Mouse (Mus musculus): ENCODE measurements around the gene Fgfr2.

Gene Fgfr2

DNA sequence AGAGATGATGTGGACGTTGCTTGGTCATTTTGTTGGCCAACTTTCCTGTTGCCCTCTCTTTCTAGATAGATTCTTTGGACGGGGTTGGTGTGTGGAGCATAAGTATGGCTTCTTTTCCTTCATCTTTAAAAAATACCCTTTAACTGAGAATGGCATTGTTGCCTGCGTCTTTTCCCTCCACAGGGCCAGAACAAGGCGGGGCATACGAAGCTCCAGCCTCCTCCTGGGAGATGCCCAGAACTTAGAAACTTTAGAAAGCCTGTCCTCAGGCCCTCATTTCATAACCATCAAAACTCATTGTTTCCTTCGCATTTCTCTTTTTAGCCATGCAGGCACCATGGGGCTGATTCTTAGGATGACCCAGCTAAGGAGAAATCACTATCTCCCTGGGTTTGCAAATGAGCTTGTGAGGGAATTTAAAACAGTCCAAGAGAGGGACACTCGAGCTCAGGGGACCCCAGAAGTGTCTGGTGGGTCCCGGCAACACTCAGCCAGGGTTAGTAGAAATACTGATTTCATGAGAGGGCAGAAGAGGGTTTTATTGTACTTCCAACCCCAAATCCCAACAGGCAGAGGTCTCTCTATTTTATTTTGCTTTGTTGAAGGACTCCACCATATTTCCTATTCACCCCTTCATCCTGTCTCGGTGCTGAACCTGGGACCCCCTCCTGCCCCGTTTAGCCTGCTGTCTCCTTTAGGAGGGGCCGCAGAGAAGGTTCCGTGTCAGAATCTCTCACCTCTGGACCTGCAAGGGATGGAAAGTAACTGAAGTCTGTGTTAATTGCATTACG lies 2754.9 kb downstream of the Fgfr2 start:
- in situ Hi-C loops (cut with MboI; ENCODE audit: unreplicated experiment in 2 of 2), result loop anchor here in 1 of 2 experiments (10.0 kb wide), 1 partner anchor 713 kb away; no protein-coding TSS in a partner anchor

DNA sequence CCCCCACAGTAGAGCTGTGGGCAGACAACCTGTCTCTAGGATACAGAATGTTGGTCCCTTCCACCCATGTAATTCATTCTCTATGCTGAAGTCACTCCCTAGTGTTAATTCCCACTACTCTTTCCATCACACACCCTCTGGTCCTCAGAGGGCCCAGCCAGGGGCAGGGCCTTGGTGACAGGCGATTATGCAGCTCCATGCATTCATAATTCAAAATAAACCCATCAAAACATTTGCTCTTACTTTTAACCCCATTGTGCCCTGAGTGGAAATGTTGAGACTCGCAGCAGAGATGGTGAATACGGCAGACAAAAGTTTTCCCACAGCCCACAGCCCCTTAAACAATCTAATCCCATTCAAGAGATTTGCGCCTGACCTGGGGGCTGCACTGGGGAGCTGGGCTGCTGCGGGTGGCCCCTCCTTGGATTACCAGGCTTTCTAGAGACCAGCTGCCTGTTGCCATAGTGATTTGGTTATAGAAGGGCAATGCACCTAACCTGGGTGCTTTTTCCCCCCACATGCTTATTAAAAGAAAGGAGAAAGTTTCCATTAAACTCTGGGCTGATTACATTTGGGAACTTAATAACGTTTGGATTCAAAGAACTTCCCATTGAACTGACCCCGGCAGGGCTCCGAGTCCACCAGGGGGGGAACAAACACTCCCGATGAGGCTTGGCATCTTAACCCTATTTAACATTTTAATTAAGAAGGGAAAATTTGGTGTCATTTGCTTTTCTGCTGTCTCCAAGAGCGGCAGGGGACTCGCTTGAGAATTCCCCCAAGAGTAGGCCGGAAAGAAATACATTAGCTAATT lies 2755.7 kb downstream of the Fgfr2 start:
- in situ Hi-C loops (cut with MboI; ENCODE audit: unreplicated experiment in 2 of 2), result loop anchor here in 1 of 2 experiments (10.0 kb wide), 1 partner anchor 713 kb away; no protein-coding TSS in a partner anchor

DNA sequence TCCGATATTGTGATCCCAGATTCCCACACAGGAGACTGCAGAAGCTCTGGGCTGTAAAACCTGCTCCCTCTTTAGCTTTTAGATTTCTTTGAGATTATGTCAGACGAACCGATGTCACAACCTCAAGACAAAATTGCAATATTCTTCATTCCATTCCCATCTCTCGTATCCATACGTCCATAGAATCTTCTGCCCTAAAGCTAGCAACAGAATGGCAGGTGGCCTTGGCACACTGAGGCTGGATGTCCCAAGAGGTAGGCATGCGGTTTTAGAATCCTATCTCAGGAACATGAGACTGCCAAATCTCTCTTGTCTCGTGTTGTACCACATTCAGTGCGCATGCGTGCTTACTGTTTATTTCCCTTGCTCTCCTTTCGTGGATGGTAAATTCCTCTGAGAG lies 2757.4 kb downstream of the Fgfr2 start:
- in situ Hi-C loops (cut with MboI; ENCODE audit: unreplicated experiment in 2 of 2), result loop anchor here in 1 of 2 experiments (10.0 kb wide), 1 partner anchor 711 kb away; no protein-coding TSS in a partner anchor

DNA sequence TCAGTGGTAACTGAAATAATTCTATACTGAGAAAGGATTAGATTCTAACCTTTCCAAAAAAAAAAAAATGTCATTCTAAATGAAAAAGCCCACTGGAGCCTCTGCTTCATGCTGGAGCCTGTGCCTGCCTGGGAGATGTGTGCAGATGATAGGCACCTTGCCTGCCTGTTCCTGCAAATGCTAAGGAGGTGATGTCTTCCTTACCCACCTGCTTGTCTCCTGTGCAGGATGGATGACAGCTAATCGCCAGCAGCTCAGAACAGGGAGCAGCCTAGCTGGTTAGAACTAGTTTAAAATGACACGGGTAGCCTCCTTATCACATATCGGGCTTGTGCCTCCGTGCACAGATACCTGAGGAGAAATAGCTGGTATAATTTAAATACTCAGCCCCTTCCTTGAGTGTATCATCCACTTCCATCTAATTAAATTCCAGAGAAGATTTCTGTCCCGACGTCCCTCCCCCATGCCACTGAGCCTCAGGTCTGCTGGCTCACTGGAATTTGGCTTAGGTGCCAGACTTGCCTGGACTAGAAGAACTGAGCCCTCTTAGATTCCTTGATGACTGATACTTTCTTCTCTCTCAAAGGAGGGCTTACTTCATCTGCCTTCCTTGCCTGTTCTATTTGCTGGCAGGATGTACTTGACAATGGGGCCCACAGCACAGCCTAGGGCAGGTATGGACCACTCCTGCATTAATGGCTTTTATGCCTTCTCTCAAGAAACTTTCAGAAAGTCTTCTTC lies 2782.6 kb downstream of the Fgfr2 start:
- in situ Hi-C loops (cut with MboI; ENCODE audit: unreplicated experiment in 2 of 2), result no loop called here

DNA sequence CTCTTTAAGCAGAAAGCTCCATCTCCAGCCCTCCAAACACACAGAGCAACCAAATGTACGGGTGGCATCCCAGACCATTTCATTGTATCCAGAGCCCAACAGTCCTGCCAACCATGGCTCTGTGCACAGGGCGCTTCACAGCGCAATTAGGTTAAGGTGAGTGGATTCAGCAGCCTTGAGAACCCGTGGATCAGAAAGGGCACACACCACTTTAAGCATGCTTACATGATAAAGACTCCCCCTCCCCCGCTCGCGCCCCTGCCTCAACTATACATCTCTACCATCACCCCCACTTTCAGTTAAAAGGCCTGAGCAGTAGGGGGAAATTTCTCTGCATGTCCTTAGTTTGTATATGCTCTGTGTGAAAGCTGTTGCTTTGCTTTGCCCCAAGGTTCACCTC lies 2785.5 kb downstream of the Fgfr2 start:
- in situ Hi-C loops (cut with MboI; ENCODE audit: unreplicated experiment in 2 of 2), result no loop called here

DNA sequence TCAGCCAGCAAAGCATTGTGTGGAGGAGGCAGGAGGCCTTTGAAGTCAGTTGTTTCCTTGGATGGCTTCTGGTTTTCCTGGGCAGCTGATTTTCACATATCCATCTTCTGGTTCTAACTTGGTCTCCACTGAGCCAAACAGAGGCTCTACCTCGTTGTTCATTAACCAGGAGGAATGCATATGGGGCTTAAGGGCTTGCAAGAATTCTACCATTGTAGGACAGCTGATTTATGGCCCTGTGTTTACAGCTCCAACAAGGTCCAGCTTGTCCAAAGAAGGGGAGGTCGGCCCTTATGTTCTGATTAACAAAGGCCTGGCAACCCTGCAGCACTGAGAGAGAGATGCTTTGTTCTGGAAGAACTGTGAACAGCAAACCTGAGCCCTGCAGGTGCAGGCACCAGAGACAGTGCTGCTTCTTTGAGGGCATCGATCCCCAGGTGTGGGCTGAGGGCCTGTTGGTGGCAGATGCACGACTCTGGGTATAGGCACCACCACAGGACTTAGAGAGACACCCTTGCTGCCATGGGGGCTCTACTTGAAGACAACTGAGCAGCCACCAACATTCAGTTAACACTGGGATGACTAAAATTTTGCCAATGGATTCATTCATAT lies 2787.6 kb downstream of the Fgfr2 start:
- in situ Hi-C loops (cut with MboI; ENCODE audit: unreplicated experiment in 2 of 2), result no loop called here

DNA sequence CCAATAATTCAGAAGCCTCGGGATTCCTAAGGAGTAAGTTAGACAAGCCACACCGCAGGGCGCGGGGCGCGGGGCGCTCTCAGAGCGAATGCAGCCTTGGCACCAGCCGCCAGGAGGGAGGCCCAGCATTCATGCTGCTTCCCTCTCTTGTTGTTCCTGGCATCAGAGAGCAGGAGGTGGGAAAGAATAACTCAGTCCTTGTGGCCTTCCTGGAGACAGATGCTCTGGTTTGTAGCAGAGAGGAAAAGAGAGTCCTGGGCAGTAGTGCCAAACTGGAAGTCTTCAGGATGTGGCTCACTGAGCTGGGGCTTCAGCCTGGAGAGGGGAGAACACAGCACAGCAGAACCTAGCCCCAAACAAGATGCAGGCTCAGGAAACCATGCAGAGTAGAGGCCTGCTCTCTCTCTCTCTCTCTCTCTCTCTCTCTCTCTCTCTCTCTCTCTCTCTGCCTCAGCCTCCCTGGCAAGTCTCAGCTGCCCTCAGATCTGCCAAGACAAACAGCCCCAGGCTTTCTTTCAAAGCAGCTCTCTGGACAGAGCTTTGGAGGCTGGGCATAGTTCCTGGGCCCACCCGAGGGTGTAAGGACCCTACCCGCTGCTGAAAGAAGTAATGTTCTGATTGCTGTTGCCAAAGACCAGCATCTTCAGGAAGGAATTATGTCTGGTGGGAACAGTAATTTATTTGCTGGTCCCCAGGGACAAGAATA lies 2790.5 kb downstream of the Fgfr2 start:
- in situ Hi-C loops (cut with MboI; ENCODE audit: unreplicated experiment in 2 of 2), result no loop called here

DNA sequence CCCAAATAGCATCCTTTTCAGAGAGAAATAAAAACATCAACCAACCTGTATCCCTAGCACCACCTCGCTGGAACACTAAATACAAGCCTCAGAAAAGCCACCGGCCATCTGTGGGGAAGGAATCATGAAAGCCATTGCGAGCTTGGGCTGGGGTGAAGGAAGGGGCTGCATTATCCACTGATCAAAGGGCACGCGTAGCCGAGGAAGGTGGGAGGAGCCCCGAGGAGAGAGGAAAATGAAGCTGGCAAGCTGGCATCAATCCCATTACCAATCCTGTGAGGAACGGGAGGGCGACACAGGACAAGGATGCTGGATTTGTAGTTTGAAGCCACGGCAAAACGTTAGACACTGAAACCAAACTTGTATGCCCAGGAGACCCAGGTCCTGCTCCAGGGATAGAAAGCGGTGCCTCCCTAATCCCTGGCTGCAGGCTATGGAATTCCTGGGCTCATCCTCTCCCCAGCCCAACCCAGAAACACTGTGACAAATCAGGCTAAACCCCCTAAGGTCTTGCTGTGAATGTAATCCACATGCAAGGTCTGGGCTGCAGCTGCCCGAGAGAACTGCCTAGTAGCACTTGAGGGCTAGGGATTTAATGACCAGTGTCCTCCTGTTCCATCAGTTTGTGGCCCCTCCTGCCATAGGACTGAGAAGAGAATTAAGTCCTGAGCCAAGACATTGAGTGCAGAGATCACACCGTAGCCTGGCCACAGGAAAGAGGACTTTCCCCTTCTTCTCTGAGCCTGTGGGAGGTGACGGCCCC lies 2795.4 kb downstream of the Fgfr2 start:
- in situ Hi-C loops (cut with MboI; ENCODE audit: unreplicated experiment in 2 of 2), result no loop called here

DNA sequence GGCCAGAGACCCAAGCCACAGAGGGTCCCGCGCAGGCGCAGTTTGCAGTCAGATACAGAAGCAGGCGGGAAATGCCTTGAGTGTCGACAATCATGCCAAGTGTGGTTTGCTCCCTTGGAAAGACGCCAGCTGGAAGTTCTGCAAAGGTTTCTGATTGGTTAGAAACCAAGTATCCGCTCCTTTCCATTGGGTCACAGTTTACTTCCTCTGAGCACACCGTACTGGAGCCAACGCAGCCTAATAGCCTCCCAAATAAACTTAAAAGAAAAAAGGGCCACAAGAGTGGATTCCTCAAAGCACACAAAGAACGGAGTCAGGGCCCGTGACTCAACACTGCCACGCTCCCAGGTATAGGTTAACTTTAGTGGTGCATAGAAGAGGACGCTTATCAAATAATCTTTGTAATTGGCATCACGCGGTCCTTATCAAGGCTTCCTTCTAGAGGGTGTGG lies 2797.1 kb downstream of the Fgfr2 start:
- in situ Hi-C loops (cut with MboI; ENCODE audit: unreplicated experiment in 2 of 2), result no loop called here

DNA sequence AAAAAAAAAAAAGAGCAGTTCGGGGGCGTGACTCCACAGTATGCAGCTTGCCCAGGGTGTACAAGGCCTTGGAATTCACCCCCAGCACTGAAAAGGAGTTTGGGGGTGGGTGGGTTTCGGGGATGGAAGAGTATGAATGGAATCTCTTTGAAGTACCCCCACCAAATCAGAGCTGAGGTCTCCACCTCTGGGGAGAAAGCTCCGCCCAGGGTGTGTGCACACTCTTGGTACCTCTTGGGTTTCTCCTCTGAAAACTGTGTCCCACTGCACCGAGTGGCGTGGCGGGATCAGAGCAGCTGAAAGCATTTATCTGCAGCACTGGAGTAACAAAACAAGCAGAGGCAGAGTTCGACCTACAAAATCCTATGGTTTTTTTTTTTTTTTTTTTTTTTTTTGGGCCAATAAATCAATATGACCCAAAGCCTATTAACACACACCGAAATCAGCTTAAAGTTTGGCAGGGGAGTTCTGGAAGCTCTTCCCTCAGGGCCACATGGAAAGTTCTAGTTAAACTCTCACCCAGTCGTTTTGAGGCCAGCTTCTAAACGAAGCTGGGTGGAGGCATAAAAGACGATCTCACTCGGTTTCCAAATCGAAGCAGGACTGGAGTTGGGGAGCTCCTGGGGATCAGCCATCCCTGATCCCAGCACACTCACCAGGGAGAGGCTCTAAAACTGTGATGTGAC lies 2798.3 kb downstream of the Fgfr2 start:
- in situ Hi-C loops (cut with MboI; ENCODE audit: unreplicated experiment in 2 of 2), result no loop called here

DNA sequence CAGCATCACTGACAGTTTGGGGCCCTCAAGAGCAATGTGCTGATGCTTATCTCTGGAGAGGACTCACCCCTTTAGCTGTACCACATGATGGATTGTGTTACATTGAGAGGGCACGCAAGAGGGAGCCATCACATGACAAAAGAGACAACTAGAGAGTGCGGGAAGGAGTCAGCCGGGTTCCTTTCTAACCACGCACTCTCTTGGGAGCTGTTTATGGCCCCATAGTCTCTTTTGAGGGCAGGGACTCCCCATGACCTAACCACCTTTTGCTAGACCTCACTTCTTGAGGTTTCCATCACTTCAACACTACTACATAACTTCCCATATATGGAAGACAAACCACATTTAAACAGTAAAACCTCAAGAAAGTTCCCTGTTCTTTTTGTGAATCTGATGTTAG lies 2799.4 kb downstream of the Fgfr2 start:
- in situ Hi-C loops (cut with MboI; ENCODE audit: unreplicated experiment in 2 of 2), result no loop called here

DNA sequence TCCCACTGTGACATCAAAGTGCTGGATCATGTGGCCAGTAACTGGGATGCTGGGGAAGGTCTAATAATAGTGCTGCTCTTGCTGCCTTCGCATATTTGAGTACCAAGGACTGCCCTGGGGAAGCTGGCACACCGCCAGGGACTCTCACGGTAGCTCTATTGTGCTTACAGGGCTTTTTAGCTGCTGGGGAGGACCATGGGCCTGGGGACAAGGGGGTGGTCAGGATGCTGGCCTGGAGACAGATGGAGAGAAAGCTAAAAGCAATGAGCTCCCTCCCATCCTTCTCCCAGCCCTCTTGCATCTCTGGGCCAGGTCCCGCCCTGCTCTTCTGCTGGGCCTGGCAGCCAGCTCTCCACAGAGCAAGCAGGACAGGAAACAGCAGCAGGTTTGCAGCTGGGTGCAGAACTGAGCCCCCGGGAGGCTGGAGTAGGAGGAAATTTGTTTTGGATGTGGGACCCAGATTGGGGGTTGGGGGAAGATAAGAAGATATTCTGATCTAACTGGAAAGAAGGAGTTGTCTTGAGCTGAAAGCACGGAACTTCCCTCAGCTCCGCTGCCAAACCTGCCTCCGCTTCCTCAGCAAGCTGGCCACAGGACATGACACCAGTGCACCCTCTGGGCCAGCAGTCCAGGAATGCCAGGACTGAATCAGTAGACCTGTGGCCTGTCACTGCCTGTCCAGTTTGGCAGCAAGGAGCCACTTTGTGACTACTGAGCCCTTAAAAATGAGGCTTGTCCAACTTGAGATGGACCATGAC lies 2803.2 kb downstream of the Fgfr2 start:
- in situ Hi-C loops (cut with MboI; ENCODE audit: unreplicated experiment in 2 of 2), result no loop called here

DNA sequence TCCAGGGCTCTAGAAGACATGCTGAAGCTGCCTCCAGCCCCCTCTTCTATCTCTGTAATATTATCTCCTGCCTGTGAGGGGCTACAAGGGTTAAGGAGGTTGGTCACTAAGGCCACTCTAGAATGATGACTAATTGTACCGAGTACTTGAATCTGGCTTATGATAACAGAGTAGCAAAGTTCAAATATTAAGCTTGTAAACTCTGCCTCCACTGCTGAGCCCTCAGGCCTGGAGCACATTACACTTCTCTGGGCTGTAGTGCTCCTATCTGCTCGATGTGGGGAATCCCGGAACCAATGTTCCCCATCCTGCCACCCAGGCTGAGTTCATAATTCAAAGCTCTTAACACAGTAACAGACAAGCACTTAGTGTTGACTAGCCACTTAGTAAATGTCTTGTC lies 2806.9 kb downstream of the Fgfr2 start:
- in situ Hi-C loops (cut with MboI; ENCODE audit: unreplicated experiment in 2 of 2), result no loop called here

DNA sequence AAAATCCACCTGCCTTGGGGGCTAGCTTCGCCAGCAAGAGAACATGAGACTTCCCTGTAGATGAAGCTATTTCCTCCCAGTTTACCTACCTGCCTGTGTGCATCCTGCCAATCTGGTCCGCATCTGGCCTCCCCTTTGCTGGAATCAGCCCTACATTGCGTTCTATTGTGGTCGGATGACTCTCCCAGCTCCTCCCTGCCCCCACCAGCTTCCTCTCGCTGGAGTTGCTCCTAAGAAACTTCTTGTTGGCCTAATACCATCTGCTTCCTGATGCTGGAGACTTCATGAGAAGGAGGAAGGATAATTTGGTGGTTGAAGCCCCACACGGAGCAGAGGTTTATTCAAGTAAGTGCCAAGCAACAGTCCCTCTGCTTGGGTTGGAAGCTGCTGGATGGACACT lies 2807.9 kb downstream of the Fgfr2 start:
- in situ Hi-C loops (cut with MboI; ENCODE audit: unreplicated experiment in 2 of 2), result no loop called here

DNA sequence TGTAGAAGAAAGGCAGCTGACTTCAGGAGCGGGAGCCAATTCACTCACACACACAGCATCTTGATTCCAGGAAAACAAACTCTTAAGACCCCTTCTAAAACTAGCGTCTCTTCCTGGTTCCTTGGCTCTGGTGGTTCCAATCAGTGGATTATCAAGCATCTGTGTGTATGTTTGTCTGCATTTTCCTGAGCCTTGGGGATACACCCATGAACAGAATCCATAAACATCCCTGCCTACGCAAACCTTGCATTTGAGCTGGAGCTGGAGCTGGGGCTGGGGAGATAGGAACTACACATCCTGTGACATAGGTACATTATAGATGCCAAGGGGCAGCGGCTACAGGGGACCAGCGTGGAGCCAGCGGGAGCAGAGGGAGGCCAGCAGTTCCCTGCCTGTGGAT lies 2808.5 kb downstream of the Fgfr2 start:
- in situ Hi-C loops (cut with MboI; ENCODE audit: unreplicated experiment in 2 of 2), result no loop called here

DNA sequence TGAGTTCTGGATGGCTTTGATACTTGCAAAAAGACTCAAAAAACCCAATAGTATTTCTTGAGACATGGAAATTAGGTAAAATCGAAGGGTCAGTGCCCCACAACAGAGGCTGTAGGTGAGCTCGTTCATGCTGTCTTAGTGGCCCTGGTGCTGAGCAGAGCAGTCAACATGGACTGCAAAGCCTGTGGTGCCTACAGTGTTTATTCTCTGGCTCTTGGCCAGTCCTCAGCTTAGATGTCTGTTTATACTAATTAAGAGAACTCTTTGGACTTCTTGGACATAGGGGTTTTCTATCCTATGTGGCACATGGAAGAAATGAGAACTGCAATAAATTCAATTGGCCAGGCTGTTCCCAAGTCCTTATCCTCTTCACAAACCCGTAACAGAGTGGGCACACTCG lies 2811.8 kb downstream of the Fgfr2 start:
- in situ Hi-C loops (cut with MboI; ENCODE audit: unreplicated experiment in 2 of 2), result no loop called here

DNA sequence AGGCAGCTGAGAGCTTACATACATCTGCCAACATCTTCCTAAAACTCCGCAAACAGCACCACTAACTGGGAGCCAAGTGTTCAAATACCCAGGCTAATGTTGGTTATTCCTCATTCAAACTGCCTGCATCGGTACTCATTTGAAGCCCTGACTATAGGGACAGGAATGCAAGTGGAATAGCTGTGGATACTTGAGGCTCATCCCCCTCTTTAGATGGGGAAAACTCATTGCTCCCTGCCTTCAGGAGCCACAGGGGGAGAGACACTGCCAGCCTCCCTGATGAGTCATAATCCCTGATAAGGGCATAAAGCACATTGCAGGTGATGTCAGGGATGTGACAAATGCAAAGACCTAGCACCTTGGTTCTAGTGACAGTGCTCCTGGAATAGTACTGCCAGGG lies 2814.0 kb downstream of the Fgfr2 start:
- in situ Hi-C loops (cut with MboI; ENCODE audit: unreplicated experiment in 2 of 2), result no loop called here

DNA sequence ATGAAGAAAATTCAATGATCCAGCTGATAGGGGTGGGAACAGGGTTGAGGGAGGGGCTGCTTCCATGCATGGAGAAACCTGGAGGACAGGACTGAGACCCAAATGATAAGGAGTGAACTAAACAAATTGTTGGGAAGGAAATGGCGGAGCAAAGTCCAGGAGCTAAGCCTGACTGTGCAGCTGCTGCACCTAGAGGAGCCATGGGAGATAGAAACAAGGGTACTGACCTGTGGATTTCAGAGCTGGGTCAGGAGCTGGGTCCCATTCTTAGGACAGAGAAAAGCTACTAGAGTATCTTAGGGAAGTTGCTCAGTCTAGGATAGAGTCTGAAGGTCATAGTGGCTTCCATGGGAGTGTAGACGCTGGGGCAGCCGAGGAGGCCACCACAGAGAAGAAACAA lies 2816.1 kb downstream of the Fgfr2 start:
- in situ Hi-C loops (cut with MboI; ENCODE audit: unreplicated experiment in 2 of 2), result no loop called here
